Mouse (Mus musculus) erythroblast, embryonic 14.5 days (primary cell): Measurements from ENCODE around the gene Prpf6.

Experiments
- GATA1 ChIP-seq: IDR thresholded peaks from 2 replicates; pipeline ENCODE4 v1.6.1; 2012; ENCODE audit warnings: low read length, inconsistent platforms, mixed read lengths
- TAL1 ChIP-seq: IDR thresholded peaks from 3 replicates; pipeline ENCODE4 v1.6.1; 2012; ENCODE audit warnings: low read length, inconsistent platforms, mixed read lengths

GRCm38 (mm10) chr2:181653523-181653922, 61.9 kb downstream of the Prpf6 start:
- TF ChIP-seq GATA1 = no peak
- no peak for TF ChIP-seq TAL1
